Mouse (Mus musculus): ENCODE data around the gene Rpl29. TPM values are rescaled to one million over a fixed set of nuclear protein-coding genes. Genes with fewer than 3 reads are reported as not detected.
A peak's percentile ranks its signal among the peaks of the same experiment; 100 is the strongest.

Gene Rpl29
- total RNA-seq, 2 experiments from 2014 or later, result 262 to 288 TPM

- peak in 1 of 2 experiments; percentile 2 for DNase-seq (ENCODE audit: extremely low spot score in 1 of 2, low spot score in 1 of 2)
Measured at GRCm38 (mm10) chr9:106470991-106471750, 41.9 kb downstream of the Rpl29 start.

- peak in 1 of 2 experiments; percentile 7 for DNase-seq (ENCODE audit: extremely low spot score in 1 of 2, low spot score in 1 of 2)
Measured at GRCm38 (mm10) chr9:106471892-106472291, 42.6 kb downstream of the Rpl29 start.

- peak in 1 of 2 experiments; percentile 4 for DNase-seq (ENCODE audit: extremely low spot score in 1 of 2, low spot score in 1 of 2)
Measured at GRCm38 (mm10) chr9:106472321-106472720, 43.1 kb downstream of the Rpl29 start.

- DNase-seq (ENCODE audit: extremely low spot score in 1 of 2, low spot score in 1 of 2), result peak in 1 of 2 experiments; percentile 1
Measured at GRCm38 (mm10) chr9:106473081-106473752, 44.0 kb downstream of the Rpl29 start.

GRCm38 (mm10) chr9:106473753-106474105 is 44.5 kb downstream of the Rpl29 start:
- DNase-seq (ENCODE audit: extremely low spot score in 1 of 2, low spot score in 1 of 2), result peak in 1 of 2 experiments; percentile 1

- peak in 1 of 2 experiments; percentile 60 for DNase-seq (ENCODE audit: extremely low spot score in 1 of 2, low spot score in 1 of 2)
Measured at GRCm38 (mm10) chr9:106474456-106474855, 45.2 kb downstream of the Rpl29 start.

- DNase-seq (ENCODE audit: extremely low spot score in 1 of 2, low spot score in 1 of 2), result peak in 1 of 2 experiments; percentile 1
Measured at GRCm38 (mm10) chr9:106475046-106475445, 45.8 kb downstream of the Rpl29 start.

- peak in 1 of 2 experiments; percentile 3 for DNase-seq (ENCODE audit: extremely low spot score in 1 of 2, low spot score in 1 of 2)
Measured at GRCm38 (mm10) chr9:106475663-106476001, 46.4 kb downstream of the Rpl29 start, which contains the start of gene Rrp9. TSS of gene Rrp9 (plus strand) at chr9:106475963.

GRCm38 (mm10) chr9:106476002-106476923 is 47.0 kb downstream of the Rpl29 start:
- DNase-seq (ENCODE audit: extremely low spot score in 1 of 2, low spot score in 1 of 2), result no peak

GRCm38 (mm10) chr9:106476924-106477484 is 47.8 kb downstream of the Rpl29 start, which contains the start of gene Parp3:
TSS of gene Parp3 (minus strand) at chr9:106476949.
- peak; percentile 95 to 98 for DNase-seq (ENCODE audit: extremely low spot score in 1 of 2, low spot score in 1 of 2)

GRCm38 (mm10) chr9:106477649-106478048 is 48.4 kb downstream of the Rpl29 start:
- no peak for DNase-seq (ENCODE audit: extremely low spot score in 1 of 2, low spot score in 1 of 2)

GRCm38 (mm10) chr9:106478101-106478500 is 48.8 kb downstream of the Rpl29 start:
- no peak for DNase-seq (ENCODE audit: extremely low spot score in 1 of 2, low spot score in 1 of 2)

- no peak for DNase-seq (ENCODE audit: extremely low spot score in 1 of 2, low spot score in 1 of 2)
Measured at GRCm38 (mm10) chr9:106480541-106480940, 51.3 kb downstream of the Rpl29 start.

GRCm38 (mm10) chr9:106481075-106481474 is 51.8 kb downstream of the Rpl29 start:
- no peak for DNase-seq (ENCODE audit: extremely low spot score in 1 of 2, low spot score in 1 of 2)

Other genes starting within 250 kb of the Rpl29 start
- 10 to 100 TPM; 15.6 to 16.6 TPM for gene Ppm1m, start 229.7 kb upstream of the Rpl29 start, total RNA-seq (2021)
- gene Twf2, start 226.3 kb upstream of the Rpl29 start, total RNA-seq (2021), result 10 to 100 TPM; 52.3 to 57.2 TPM
- gene Tlr9, start 206.9 kb upstream of the Rpl29 start, total RNA-seq (2021), result 1 to 10 TPM; 1.2 to 1.5 TPM
- gene Alas1, start 180.8 kb upstream of the Rpl29 start, total RNA-seq (2021), result 100 to 1,000 TPM; 147 to 151 TPM
- gene Poc1a, start 148.4 kb upstream of the Rpl29 start, total RNA-seq (2021), result 10 to 100 TPM; 11.7 to 13.0 TPM
- 10 to 100 TPM; 82.4 to 91.1 TPM for gene Dusp7, start 60.8 kb upstream of the Rpl29 start, total RNA-seq (2021)
- 10 to 100 TPM; 12.6 to 13.1 TPM for gene Acy1, start 8.9 kb downstream of the Rpl29 start, total RNA-seq (2021)
- 10 to 100 TPM in 1 of 2 experiments, 1 to 10 TPM in 1; 9.9 to 12.6 TPM for gene Abhd14b, start 18.0 kb downstream of the Rpl29 start, total RNA-seq (2021)
- gene Abhd14a, start 18.2 kb downstream of the Rpl29 start, total RNA-seq (2021), result 10 to 100 TPM; 38.2 to 41.5 TPM
- gene Pcbp4, start 23.8 kb downstream of the Rpl29 start, total RNA-seq (2021), result 100 to 1,000 TPM; 178 to 202 TPM
- 10 to 100 TPM; 14.0 to 14.7 TPM for gene Gpr62, start 36.5 kb downstream of the Rpl29 start, total RNA-seq (2021)
- gene Rrp9, start 46.5 kb downstream of the Rpl29 start, total RNA-seq (2021), result 10 to 100 TPM; 30.9 to 34.9 TPM
- gene Parp3, start 47.5 kb downstream of the Rpl29 start, total RNA-seq (2021), result 1 to 10 TPM; 3.2 to 4.7 TPM
- not detected for gene Iqcf1, start 70.5 kb downstream of the Rpl29 start, total RNA-seq (2021)
- not detected for gene Iqcf5, start 85.1 kb downstream of the Rpl29 start, total RNA-seq (2021)
- gene Iqcf3, start 132.2 kb downstream of the Rpl29 start, total RNA-seq (2021), result not detected
- not detected for gene Iqcf4, start 141.5 kb downstream of the Rpl29 start, total RNA-seq (2021)
- gene Iqcf6, start 197.1 kb downstream of the Rpl29 start, total RNA-seq (2021), result not detected
- gene Grm2, start 226.6 kb downstream of the Rpl29 start, total RNA-seq (2021), result 10 to 100 TPM; 63.9 to 84.0 TPM